Mouse (Mus musculus) kidney, embryonic 14.5 days (tissue): ENCODE results near the gene Vmn1r215. TPM values are rescaled to one million over a fixed set of nuclear protein-coding genes. Genes with fewer than 3 reads are reported as not detected.

Source experiments
- polyA plus RNA-seq: library from polyadenylated mRNA; unstranded; fragments of >200 nt; fragmentation: Nextera tagmentation; extraction: Ambion mirVana; gene quantifications from 2 replicates; pipeline ENCODE4 v1.2.1, GENCODE M21; 2014

Vmn1r215 gene
- polyA plus RNA-seq, 1 experiment from 2014 or later: not detected

Other genes starting within 250 kb of the Vmn1r215 start
- gene Vmn1r210, start 236.7 kb upstream of the Vmn1r215 start, polyA plus RNA-seq: not detected in 2 replicates
- not detected in 2 replicates for gene Vmn1r211, start 210.5 kb upstream of the Vmn1r215 start, polyA plus RNA-seq
- gene Vmn1r212, start 183.8 kb upstream of the Vmn1r215 start, polyA plus RNA-seq: not detected in 2 replicates
- gene Vmn1r213, start 60.4 kb upstream of the Vmn1r215 start, polyA plus RNA-seq: not detected in 2 replicates
- not detected in 2 replicates for gene Vmn1r214, start 37.6 kb upstream of the Vmn1r215 start, polyA plus RNA-seq
- not detected in 2 replicates for gene Vmn1r217, start 50.2 kb downstream of the Vmn1r215 start, polyA plus RNA-seq
- not detected in 2 replicates for gene Vmn1r218, start 65.1 kb downstream of the Vmn1r215 start, polyA plus RNA-seq
- 0.03 TPM in 1 of 2 replicates, not detected in the other for gene Vmn1r219, start 91.3 kb downstream of the Vmn1r215 start, polyA plus RNA-seq
- not detected in 2 replicates for gene Vmn1r220, start 120.0 kb downstream of the Vmn1r215 start, polyA plus RNA-seq
- not detected in 2 replicates for gene Vmn1r221, start 146.1 kb downstream of the Vmn1r215 start, polyA plus RNA-seq
- gene Vmn1r222, start 167.9 kb downstream of the Vmn1r215 start, polyA plus RNA-seq: not detected in 2 replicates
- gene Vmn1r223, start 179.1 kb downstream of the Vmn1r215 start, polyA plus RNA-seq: not detected in 2 replicates